Mouse (Mus musculus): Measurements from ENCODE around the gene Cdh22. TPM values are rescaled to one million over a fixed set of nuclear protein-coding genes. Genes with fewer than 3 reads are reported as not detected.
A peak's percentile ranks its signal among the peaks of the same experiment; 100 is the strongest.

Cdh22 gene
- polyA plus RNA-seq, 1 experiment from 2014 or later = 0.67 TPM

DNA sequence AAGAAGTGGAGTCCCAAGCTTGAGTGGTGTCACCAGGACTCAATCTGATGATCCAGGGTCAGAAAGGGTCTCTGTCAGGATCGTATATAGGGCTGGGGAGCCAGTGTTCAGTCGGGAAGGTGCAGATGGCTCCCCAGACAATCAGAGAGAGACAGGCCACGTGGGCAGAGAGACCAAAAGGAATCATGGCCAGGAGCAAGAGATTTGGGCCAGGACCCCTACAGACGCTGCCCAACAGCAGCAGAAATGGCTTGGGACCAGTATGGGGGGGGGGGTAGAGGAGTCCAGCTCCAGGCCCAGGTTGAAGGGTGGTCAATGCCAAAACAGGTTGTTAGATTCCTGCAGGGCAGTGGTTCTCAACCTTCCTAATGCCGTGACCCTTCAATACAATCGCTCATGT is 29.2 kb downstream of the Cdh22 start:
- H3K27me3 ChIP-seq (ENCODE audit: control insufficient read depth, insufficient read depth, low read depth, low read length) = peaks cover 21% of the 10 kb centered on the region
- no peaks in the 10 kb centered on the region for H3K9me3 ChIP-seq (ENCODE audit: control insufficient read depth, low read length)

DNA sequence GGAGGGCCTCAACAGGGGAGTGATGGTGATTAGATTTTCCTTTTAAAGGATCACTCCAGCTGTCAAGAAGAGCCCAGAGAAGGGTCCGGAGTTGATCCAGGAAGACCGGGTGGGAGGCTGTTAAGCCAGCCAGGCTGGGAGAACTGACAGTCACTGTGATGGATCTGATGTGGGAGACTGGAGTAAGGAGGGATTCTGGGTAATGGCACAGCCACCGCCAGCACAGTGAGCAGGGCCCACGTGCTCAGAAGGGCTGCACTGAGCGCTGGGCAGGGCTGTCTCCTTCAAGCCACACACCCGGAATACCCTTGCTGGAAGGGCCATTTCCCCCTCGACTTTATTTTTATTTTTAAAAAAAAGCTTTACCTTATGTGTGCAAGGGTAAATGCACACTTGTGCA is 29.7 kb downstream of the Cdh22 start:
- no peaks in the 10 kb centered on the region for H3K9me3 ChIP-seq (ENCODE audit: control insufficient read depth, low read length)
- H3K27ac ChIP-seq (ENCODE audit: low read length) = no peak overlapping the region
- H3K4me2 ChIP-seq (ENCODE audit: low read depth, low read length) = no peak overlapping the region
- WGBS = 11% methylated on average over 7 of the region's 7 CpGs
- H3K4me1 ChIP-seq (replicated peaks; ENCODE audit: control insufficient read depth, insufficient read depth, low read length) = no peaks in the 10 kb centered on the region; the same call in 1 of the 2 replicates
- H3K9ac ChIP-seq (ENCODE audit: low read length) = no peak overlapping the region
- ATAC-seq (ENCODE audit: low read depth) = no peak
- H3K36me3 ChIP-seq (ENCODE audit: control insufficient read depth, insufficient read depth, low read length) = no peaks in the 10 kb centered on the region
- no peak overlapping the region for H3K4me3 ChIP-seq (ENCODE audit: low read length)
- peaks cover 20% of the 10 kb centered on the region for H3K27me3 ChIP-seq (ENCODE audit: control insufficient read depth, insufficient read depth, low read depth, low read length)

More for the DNA sequence above, 29.2 kb downstream of the Cdh22 start:
- Histone ChIP-seq H3K4me3 (ENCODE audit: low read length) (no peak overlapping the region), H3K27ac (ENCODE audit: low read length) (no peak overlapping the region), H3K36me3 (ENCODE audit: control insufficient read depth, insufficient read depth, low read length) (no peaks in the 10 kb centered on the region), H3K4me2 (ENCODE audit: low read depth, low read length) (no peak overlapping the region), H3K9ac (ENCODE audit: low read length) (no peak overlapping the region), H3K4me1 (replicated peaks; ENCODE audit: control insufficient read depth, insufficient read depth, low read length) (no peaks in the 10 kb centered on the region; the same call in 1 of the 2 replicates)
- 65% methylated on average over 6 of the region's 6 CpGs for WGBS
- no peak for ATAC-seq (ENCODE audit: low read depth)

DNA sequence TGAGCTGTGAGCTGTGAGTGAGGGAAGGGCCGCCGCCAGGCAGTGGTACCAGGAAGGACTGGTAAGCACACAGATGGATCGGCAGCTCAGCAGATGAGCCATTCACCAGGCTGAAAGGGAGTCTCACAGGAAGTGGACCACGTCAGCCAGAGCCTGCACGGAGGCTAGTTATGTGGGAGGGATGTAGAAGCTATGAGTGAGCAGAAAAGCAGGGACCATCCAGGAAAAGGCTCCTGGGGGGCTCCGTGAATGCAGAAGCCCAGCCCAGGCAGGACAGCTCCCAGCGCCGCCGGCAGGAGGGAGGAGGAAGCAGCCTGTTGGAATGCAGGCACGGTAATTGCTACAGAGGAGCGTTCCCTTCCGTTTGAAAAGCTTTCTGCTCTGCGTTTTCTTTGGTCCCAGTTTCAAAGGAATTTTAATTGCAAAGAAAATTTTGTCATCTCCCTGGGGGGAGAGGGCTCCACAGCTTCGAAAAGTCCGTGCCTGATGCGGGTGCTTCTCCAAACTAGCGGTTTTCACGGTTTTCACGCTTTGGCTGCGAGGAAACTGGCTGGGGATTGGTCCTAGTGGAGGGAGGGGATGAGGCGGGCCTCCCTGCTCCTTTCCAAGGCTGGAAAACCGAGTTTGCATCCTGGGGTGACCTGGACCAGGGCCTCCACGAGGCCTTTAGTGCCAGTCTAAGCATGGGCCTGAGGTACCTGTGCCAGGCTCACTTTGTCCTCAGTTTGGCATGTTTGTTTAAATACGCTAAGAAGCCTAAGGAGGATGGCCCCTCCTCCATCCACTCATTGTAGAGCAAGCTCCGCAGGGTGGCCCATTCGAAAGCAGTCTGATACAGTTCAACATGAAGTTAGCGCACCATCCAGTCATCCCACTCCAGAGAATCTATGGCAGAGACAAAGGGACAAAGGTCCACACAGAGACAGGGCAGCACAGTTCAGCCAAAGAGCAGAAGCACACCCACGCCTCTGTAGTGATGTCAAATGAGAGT is 32.6 kb downstream of the Cdh22 start:
- no peaks in the 10 kb centered on the region for H3K9me3 ChIP-seq (ENCODE audit: control insufficient read depth, low read length)
- H3K4me1 ChIP-seq (replicated peaks; ENCODE audit: control insufficient read depth, insufficient read depth, low read length) = no peaks in the 10 kb centered on the region; the same call in 1 of the 2 replicates
- 5% methylated on average over 28 of the region's 28 CpGs for WGBS
- peak overlapping the region; percentile 50 for H3K4me2 ChIP-seq (ENCODE audit: low read depth, low read length)
- H3K27ac ChIP-seq (ENCODE audit: low read length) = no peak overlapping the region
- H3K4me3 ChIP-seq (ENCODE audit: low read length) = peak overlapping the region; percentile 23
- no peak overlapping the region for H3K9ac ChIP-seq (ENCODE audit: low read length)
- no peak; the same call in 1 of the 2 replicates for ATAC-seq (ENCODE audit: low read depth)
- H3K27me3 ChIP-seq (ENCODE audit: control insufficient read depth, insufficient read depth, low read depth, low read length) = peaks cover 15% of the 10 kb centered on the region
- H3K36me3 ChIP-seq (ENCODE audit: control insufficient read depth, insufficient read depth, low read length) = no peaks in the 10 kb centered on the region

DNA sequence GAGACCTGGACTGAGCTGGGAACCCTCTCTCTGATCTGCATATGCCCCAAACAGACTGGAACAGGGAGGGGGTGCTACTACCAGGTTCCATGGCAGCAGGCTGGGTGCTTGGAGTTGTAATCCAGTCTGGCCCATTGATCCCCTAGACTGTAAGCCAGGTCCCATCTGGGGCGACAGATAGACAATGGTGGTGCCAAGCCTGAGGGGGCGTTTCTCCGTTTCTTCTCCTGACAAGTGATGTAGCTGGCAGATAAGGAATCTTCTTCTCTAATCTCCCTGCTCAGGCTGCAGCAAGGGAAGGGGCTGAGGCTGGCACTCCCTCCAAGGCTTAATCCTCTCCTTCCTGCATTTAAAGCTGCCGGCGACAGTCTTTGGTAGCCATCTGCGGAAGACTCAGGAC is 37.1 kb downstream of the Cdh22 start:
- WGBS = 57% methylated on average over 6 of the region's 6 CpGs
- no peak overlapping the region for H3K27ac ChIP-seq (ENCODE audit: low read length)
- no peak overlapping the region for H3K9ac ChIP-seq (ENCODE audit: low read length)
- no peak overlapping the region for H3K4me2 ChIP-seq (ENCODE audit: low read depth, low read length)
- H3K27me3 ChIP-seq (ENCODE audit: control insufficient read depth, insufficient read depth, low read depth, low read length) = peaks cover 20% of the 10 kb centered on the region
- H3K36me3 ChIP-seq (ENCODE audit: control insufficient read depth, insufficient read depth, low read length) = no peaks in the 10 kb centered on the region
- H3K4me3 ChIP-seq (ENCODE audit: low read length) = no peak overlapping the region
- H3K4me1 ChIP-seq (replicated peaks; ENCODE audit: control insufficient read depth, insufficient read depth, low read length) = no peaks in the 10 kb centered on the region; the same call in 1 of the 2 replicates
- no peaks in the 10 kb centered on the region for H3K9me3 ChIP-seq (ENCODE audit: control insufficient read depth, low read length)
- no peak for ATAC-seq (ENCODE audit: low read depth)

DNA sequence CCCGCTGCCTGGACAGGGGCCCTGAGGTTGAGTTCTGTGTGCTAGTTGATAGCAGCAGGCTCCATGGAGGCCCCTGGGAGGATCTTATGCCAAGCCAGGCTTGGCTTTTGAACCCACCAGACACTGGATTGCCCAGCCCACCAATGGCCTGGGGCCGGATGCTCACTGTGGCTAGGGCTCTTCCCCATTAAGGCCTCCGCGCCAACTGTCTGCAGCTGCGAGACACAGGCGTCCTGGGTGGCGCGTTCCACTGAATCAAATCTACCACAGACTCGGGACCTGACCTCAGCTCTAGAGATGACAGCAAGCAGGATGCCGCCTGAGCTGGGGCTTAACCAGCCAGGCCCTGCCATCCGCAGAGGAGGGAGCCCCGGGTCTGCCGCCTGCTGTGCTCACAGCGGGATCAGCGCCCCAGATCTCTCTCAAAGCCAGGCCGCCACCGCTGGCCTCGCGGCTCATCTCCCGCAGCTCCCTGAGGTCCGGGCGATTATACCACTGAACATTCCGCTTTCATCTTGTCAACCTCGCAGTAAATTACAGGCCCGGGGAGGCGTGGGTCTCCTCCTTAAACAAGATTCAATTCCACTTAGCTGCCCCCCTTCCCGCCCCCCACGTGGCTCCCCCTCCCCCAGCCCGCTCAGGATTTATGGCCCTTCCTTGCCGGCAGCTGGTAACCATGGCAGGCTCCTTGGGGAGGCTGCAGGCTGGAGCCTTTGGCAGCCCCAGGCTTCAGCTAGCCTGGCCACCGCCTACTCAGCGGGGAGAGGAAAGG is 39.1 kb downstream of the Cdh22 start:
- H3K4me1 ChIP-seq (replicated peaks; ENCODE audit: control insufficient read depth, insufficient read depth, low read length) = no peaks in the 10 kb centered on the region; the same call in 1 of the 2 replicates
- H3K9ac ChIP-seq (ENCODE audit: low read length) = no peak overlapping the region
- peak; percentile 26; the same call in 1 of the 2 replicates for ATAC-seq (ENCODE audit: low read depth)
- no peaks in the 10 kb centered on the region for H3K9me3 ChIP-seq (ENCODE audit: control insufficient read depth, low read length)
- H3K27ac ChIP-seq (ENCODE audit: low read length) = no peak overlapping the region
- H3K4me3 ChIP-seq (ENCODE audit: low read length) = no peak overlapping the region
- no peaks in the 10 kb centered on the region for H3K36me3 ChIP-seq (ENCODE audit: control insufficient read depth, insufficient read depth, low read length)
- WGBS = 6% methylated on average over 32 of the region's 32 CpGs
- H3K4me2 ChIP-seq (ENCODE audit: low read depth, low read length) = no peak overlapping the region
- peaks cover 16% of the 10 kb centered on the region for H3K27me3 ChIP-seq (ENCODE audit: control insufficient read depth, insufficient read depth, low read depth, low read length)

DNA sequence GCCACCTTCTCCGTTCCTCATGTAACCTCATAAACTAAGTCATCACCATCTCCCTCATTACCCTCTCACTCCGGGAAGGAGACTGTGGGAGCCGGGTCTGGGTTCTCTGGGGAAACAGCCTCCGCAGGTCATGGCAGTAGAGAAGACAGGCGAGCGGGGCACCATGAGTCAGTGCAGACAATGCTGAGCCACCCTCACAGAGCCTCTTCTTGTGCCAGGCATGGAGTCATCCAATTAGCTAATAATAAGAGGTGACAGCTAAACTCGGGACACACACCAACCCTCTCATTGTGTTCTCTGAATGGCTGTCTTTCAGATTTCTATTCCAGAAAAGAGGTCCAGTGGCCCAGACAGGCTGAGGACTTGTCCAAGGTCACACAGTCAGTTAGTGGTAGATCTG is 43.2 kb downstream of the Cdh22 start:
- Histone ChIP-seq H3K4me3 (ENCODE audit: low read length) (no peak overlapping the region), H3K36me3 (ENCODE audit: control insufficient read depth, insufficient read depth, low read length) (no peaks in the 10 kb centered on the region), H3K4me1 (replicated peaks; ENCODE audit: control insufficient read depth, insufficient read depth, low read length) (no peaks in the 10 kb centered on the region; the same call in 1 of the 2 replicates), H3K27me3 (ENCODE audit: control insufficient read depth, insufficient read depth, low read depth, low read length) (peaks cover 6% of the 10 kb centered on the region), H3K27ac (ENCODE audit: low read length) (no peak overlapping the region), H3K4me2 (ENCODE audit: low read depth, low read length) (no peak overlapping the region), H3K9ac (ENCODE audit: low read length) (no peak overlapping the region), H3K9me3 (ENCODE audit: control insufficient read depth, low read length) (no peaks in the 10 kb centered on the region)
- ATAC-seq (ENCODE audit: low read depth) = no peak
- WGBS = 59% methylated on average over 7 of the region's 7 CpGs

DNA sequence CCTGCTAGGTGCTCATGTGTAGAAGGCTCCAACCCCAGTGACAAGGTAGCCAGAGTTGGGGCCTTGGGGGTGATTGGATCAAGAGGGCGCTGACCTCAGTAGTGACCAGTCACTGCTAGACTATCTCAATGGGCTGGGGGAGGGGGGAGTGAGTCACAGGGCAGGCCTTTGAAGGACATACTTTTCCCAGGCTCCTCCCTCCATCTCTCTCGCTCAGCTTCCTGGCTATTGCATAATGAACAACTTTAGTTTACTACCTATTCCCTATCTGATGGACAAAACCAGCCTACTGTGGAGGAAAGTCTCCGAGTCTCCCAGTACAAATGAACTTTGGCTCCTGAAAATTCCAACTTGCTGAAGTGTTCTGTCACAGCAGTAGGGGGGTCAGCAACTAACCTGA is 45.1 kb downstream of the Cdh22 start:
- ATAC-seq (ENCODE audit: low read depth) = no peak
- H3K27ac ChIP-seq (ENCODE audit: low read length) = no peak overlapping the region
- no peak overlapping the region for H3K4me2 ChIP-seq (ENCODE audit: low read depth, low read length)
- 54% methylated on average over 3 of the region's 3 CpGs for whole genome bisulfite sequencing
- H3K27me3 ChIP-seq (ENCODE audit: control insufficient read depth, insufficient read depth, low read depth, low read length) = no peaks in the 10 kb centered on the region
- no peaks in the 10 kb centered on the region for H3K9me3 ChIP-seq (ENCODE audit: control insufficient read depth, low read length)
- H3K4me1 ChIP-seq (replicated peaks; ENCODE audit: control insufficient read depth, insufficient read depth, low read length) = no peaks in the 10 kb centered on the region
- H3K36me3 ChIP-seq (ENCODE audit: control insufficient read depth, insufficient read depth, low read length) = no peaks in the 10 kb centered on the region
- H3K4me3 ChIP-seq (ENCODE audit: low read length) = no peak overlapping the region
- no peak overlapping the region for H3K9ac ChIP-seq (ENCODE audit: low read length)

DNA sequence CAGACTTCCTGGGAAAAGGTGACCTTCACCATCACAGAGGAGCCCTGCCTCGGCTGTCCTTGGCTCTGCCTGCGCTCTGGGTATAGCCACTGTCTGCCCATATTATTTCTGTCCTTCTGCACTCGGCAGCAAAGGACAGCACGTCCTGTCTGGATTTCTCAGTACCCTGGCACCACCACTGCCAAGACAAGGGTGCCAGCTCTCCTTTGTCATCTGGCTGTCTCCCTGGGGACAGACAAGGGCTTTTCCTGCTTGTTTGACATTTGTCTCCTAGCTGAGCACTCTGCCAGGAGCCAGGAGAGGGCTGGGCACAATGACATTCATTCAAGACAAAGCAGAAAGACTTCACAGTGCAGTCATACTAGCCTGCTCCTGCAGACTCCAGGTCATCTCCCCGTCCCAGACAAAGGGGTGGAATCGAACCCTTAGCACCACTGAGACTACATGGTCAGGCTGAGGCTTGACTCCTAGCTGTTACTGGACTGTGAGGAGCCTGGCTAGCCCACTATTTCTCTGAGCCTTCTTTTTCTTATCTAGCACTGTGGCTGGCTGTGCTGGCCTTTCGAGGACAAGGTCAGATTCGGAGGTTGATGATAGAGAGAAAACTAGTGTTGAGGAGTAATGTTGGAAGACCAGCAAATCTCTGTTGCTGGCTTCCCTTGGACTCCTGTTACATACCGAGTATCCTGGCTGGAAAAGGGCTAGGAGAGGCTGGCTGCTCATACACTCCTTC is 46.8 kb downstream of the Cdh22 start:
- Histone ChIP-seq H3K4me3 (ENCODE audit: low read length) (no peak overlapping the region), H3K36me3 (ENCODE audit: control insufficient read depth, insufficient read depth, low read length) (no peaks in the 10 kb centered on the region), H3K9ac (ENCODE audit: low read length) (no peak overlapping the region), H3K9me3 (ENCODE audit: control insufficient read depth, low read length) (no peaks in the 10 kb centered on the region), H3K4me2 (ENCODE audit: low read depth, low read length) (no peak overlapping the region), H3K4me1 (replicated peaks; ENCODE audit: control insufficient read depth, insufficient read depth, low read length) (peaks cover 7% of the 10 kb centered on the region), H3K27me3 (ENCODE audit: control insufficient read depth, insufficient read depth, low read depth, low read length) (no peaks in the 10 kb centered on the region; the same call in 1 of the 2 replicates), H3K27ac (ENCODE audit: low read length) (no peak overlapping the region)
- ATAC-seq (ENCODE audit: low read depth) = no peak
- WGBS = 62% methylated on average over 9 of the region's 9 CpGs

Measured in lung, embryonic 16.5 days (tissue).